Mouse (Mus musculus) hindbrain, embryonic 12.5 days (tissue): ENCODE results near the gene Pigt. TPM values are rescaled to one million over a fixed set of nuclear protein-coding genes. Genes with fewer than 3 reads are reported as not detected.

Source experiments
- ATAC-seq: fragments of 200-750 bp; cut with Nextera tagmentation; 2 replicates; pipeline ENCODE4 v1.8.0; 2017; ENCODE audit warnings: moderate TSS enrichment; ENCODE audit not compliant: low FRiP score
- H3K27ac ChIP-seq: fragments of 300-500 bp; sonication (generic); 2 replicates; pipeline ENCODE4 v1.5.1; 2016; ENCODE audit warnings: mild to moderate bottlenecking
- H3K27me3 ChIP-seq: fragments of 300-500 bp; sonication (generic); 2 replicates; pipeline ENCODE4 v1.6.1; 2016; ENCODE audit warnings: mild to moderate bottlenecking
- H3K36me3 ChIP-seq: fragments of 300-500 bp; sonication (generic); 2 replicates; pipeline ENCODE4 v1.6.1; 2016; ENCODE audit warnings: mild to moderate bottlenecking
- H3K4me1 ChIP-seq: fragments of 300-500 bp; sonication (generic); 2 replicates; pipeline ENCODE4 v1.6.1; 2016
- H3K4me2 ChIP-seq: fragments of 300-500 bp; sonication (generic); replicated peaks from 2 replicates; pipeline ENCODE4 v1.6.1; 2016; ENCODE audit warnings: mild to moderate bottlenecking
- H3K4me3 ChIP-seq: fragments of 300-500 bp; sonication (generic); 2 replicates; pipeline ENCODE4 v1.5.1; 2016; ENCODE audit warnings: mild to moderate bottlenecking
- H3K9ac ChIP-seq: fragments of 300-500 bp; sonication (generic); 2 replicates; pipeline ENCODE4 v1.6.1; 2016; ENCODE audit warnings: mild to moderate bottlenecking, moderate library complexity
- H3K9me3 ChIP-seq: fragments of 300-500 bp; sonication (generic); replicated peaks from 2 replicates; pipeline ENCODE4 v1.6.1; 2016; ENCODE audit warnings: mild to moderate bottlenecking
- WGBS: fragments of 180-500 bp; shearing (Covaris S2); methylation state at CpG from one replicate; pipeline ENCODE4 v1.1.7; 2016; 5-methylcytosine and 5-hydroxymethylcytosine counted together
- polyA plus RNA-seq: library from polyadenylated mRNA; unstranded; fragments of >200 nt; fragmentation: Nextera tagmentation; extraction: Ambion mirVana; gene quantifications from 2 replicates; pipeline ENCODE4 v1.2.1, GENCODE M21; 2016

Gene Pigt
- polyA plus RNA-seq, 1 experiment from 2014 or later: 48.9 TPM

DNA sequence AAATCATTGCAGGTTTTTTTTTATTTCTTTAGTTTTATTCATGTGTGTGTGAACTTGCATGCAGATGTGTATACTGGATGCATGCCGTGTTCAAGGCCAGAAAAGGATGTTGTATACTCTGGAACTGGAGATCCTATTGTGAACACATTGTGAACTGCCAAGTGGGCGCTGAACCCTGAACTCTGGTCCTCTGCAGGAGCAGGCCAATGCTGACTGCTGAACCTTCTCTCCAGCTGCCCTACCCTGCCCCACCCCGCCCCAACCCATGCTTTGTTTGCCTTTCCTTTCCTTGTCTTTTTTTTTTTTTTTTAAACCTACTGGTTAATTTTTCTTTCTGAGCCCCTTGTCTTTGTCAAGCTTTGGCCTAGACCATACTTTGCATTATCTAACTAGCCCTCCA is 17.6 kb downstream of the Pigt start:
- no peaks in the 10 kb centered on the region for H3K4me1 ChIP-seq
- no peak overlapping the region for H3K27ac ChIP-seq
- no peak overlapping the region for H3K9ac ChIP-seq
- no peaks in the 10 kb centered on the region for H3K36me3 ChIP-seq
- H3K4me3 ChIP-seq: no peak overlapping the region
- ATAC-seq: no peak
- no peak overlapping the region for H3K4me2 ChIP-seq
- H3K9me3 ChIP-seq: no peaks in the 10 kb centered on the region
- 68% methylated on average over 3 of the region's 3 CpGs for WGBS
- no peaks in the 10 kb centered on the region for H3K27me3 ChIP-seq

DNA sequence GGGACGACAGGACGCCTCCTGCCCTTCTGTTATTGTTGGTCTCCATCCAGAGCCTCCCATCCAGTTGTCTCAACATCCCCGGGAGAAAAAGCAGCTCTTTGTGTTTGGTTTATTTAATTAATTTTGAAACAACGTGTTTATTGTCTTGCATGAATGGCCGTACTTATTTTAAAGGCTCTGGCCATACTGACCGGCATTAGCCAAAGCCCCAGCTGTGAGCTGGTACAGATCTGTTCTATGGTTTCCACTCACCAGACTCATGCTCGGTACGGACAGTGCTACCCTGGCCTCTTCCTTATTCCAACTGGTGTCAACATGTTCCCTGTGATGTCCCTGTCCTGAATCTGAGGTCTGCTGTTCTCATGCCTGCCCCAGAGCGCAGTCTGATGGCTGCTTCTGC is 18.6 kb downstream of the Pigt start:
- Histone ChIP-seq H3K27ac (no peak overlapping the region), H3K9ac (no peak overlapping the region), H3K9me3 (no peaks in the 10 kb centered on the region), H3K36me3 (no peaks in the 10 kb centered on the region), H3K4me1 (no peaks in the 10 kb centered on the region), H3K4me3 (no peak overlapping the region), H3K27me3 (no peaks in the 10 kb centered on the region), H3K4me2 (no peak overlapping the region)
- WGBS: 80% methylated on average over 9 of the region's 9 CpGs
- no peak for ATAC-seq

DNA sequence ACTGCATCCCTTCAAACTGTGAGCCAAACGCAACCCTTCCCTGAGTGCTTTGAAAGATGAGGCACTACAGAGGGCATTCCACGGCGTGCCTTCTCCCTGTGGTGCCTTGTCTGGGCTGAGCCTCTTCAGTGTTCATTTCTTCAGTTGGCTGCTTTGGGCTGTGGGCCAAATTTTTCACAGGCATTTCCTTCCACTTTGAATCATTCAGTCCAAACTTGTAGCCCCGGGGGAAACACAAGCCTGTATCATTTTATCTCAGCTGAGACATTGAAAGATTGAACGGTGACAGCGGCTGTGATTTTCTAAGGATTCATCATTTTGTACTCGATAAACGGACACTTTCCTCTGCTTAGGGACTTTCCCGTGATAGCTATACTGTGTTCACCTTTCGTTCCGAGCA is 19.3 kb downstream of the Pigt start:
- Histone ChIP-seq H3K9ac (no peak overlapping the region), H3K27ac (no peak overlapping the region), H3K4me1 (0 out of 2 replicates have a peak, but pooled peaks cover 1% of the 10 kb centered on the region), H3K36me3 (no peaks in the 10 kb centered on the region), H3K4me2 (no peak overlapping the region), H3K4me3 (no peak overlapping the region), H3K9me3 (no peaks in the 10 kb centered on the region), H3K27me3 (no peaks in the 10 kb centered on the region)
- 85% methylated on average over 11 of the region's 11 CpGs for WGBS
- no peak for ATAC-seq

DNA sequence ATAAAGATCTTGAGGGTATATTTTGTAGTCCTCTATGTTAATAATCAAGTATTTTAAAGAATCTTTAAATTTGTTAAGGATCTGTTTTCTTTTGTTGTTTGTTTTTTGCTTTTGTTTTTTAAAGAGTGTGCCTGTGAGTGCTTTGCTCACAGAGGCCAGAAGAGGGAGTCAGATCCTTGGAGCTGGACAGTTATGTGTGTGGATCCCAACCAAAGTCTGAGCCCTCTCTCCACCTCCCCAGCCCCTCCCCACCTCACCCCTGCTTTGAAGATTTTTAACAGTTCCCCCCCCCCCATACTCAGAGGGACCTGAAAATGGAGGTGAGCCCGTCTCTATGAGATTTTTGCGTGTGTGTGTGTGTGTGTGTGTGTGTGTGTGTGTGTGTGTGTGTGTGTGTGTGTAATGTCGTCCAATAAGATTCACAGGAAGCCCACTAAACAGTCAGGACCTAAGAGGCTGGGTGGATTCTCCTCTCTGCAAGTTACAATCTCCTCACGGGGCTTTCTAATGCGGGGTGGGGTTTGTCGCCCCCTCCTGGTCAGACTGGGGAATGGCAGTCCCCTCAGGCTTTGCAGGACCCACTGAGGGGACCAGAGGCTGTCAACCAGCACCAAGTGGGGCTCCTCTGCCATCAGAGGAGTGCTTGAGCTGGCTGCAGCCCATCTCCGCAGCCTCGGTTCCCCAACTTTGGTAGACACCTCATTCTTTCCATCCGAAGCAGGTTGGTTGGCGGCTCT is 20.3 kb downstream of the Pigt start:
- H3K4me1 ChIP-seq: 0 out of 2 replicates have a peak, but pooled peaks cover 3% of the 10 kb centered on the region
- H3K27ac ChIP-seq: no peak overlapping the region
- H3K4me3 ChIP-seq: no peak overlapping the region
- H3K9me3 ChIP-seq: no peaks in the 10 kb centered on the region
- no peak overlapping the region for H3K9ac ChIP-seq
- H3K36me3 ChIP-seq: no peaks in the 10 kb centered on the region
- H3K4me2 ChIP-seq: no peak overlapping the region
- no peak for ATAC-seq
- H3K27me3 ChIP-seq: 0 out of 2 replicates have a peak, but pooled peaks cover 5% of the 10 kb centered on the region
- 33% methylated on average over 10 of the region's 10 CpGs for WGBS

DNA sequence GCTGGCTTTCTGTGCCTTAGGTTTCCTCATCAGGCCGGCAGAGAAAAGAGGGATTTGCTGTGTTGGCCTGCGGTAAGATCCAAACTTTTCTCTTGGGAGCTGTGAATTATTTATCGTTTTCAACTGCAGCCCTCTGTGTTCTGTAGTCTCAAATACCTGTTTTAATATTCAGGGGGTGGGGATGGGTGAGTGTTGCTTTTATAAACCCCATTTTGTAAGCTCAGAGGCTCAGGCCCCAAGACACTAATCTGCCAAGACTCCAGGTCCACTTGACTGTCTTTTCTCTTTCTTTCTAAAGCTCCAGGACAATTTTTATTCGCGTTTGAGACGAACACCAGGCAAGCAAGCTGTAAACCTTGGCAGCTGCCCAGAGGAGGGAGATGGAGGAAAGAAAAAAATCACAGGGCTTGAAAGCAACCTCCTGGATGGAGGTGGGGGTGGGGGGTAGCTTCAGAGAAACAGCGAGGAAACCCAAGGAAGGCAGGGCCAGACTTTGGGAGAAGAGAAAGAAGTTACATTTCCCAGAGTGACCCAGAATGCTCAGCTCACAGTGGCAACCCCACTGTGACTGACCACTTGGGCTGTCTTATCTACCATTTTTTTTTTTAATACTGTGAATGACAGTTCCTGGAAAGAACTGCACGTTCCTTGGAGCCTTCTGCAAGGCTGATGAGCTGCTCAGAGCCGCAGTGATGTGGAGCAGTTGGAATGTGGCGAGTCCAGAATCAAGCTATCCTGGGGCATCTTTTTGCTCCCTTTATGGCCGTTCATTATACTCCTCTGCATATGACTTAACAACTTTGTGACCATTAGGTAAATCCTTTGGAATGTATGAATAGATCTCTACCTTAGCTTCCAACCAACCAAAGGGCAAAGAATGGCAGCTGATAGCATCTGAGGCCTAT is 21.2 kb downstream of the Pigt start:
- Histone ChIP-seq H3K9me3 (no peaks in the 10 kb centered on the region), H3K27ac (no peak overlapping the region), H3K9ac (no peak overlapping the region), H3K27me3 (0 out of 2 replicates have a peak, but pooled peaks cover 5% of the 10 kb centered on the region), H3K36me3 (no peaks in the 10 kb centered on the region), H3K4me3 (no peak overlapping the region), H3K4me1 (0 out of 2 replicates have a peak, but pooled peaks cover 3% of the 10 kb centered on the region), H3K4me2 (no peak overlapping the region)
- WGBS: 62% methylated on average over 11 of the region's 11 CpGs
- ATAC-seq: no peak

DNA sequence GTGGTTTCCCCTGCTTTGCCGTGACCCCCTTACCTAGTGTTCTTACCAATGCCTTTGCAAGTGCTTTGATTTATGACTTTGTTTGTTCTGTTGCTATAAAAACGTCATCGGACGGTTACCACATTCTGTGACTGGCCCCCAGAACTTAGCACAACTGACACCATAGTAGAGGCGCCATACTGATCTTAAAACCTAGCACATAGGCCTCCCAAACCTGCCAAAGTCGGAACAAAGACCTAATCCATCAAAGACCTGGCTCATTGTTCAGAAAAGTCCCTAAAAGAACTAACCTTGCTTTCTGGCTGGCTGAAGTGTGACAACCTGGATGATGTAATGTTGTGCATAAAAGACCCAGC is 21.8 kb downstream of the Pigt start:
- Histone ChIP-seq H3K9me3 (no peaks in the 10 kb centered on the region), H3K4me2 (no peak overlapping the region), H3K36me3 (no peaks in the 10 kb centered on the region), H3K27ac (no peak overlapping the region), H3K9ac (no peak overlapping the region), H3K4me3 (no peak overlapping the region), H3K27me3 (0 out of 2 replicates have a peak, but pooled peaks cover 5% of the 10 kb centered on the region), H3K4me1 (0 out of 2 replicates have a peak, but pooled peaks cover 3% of the 10 kb centered on the region)
- 80% methylated on average over 6 of the region's 6 CpGs for WGBS
- ATAC-seq: no peak

DNA sequence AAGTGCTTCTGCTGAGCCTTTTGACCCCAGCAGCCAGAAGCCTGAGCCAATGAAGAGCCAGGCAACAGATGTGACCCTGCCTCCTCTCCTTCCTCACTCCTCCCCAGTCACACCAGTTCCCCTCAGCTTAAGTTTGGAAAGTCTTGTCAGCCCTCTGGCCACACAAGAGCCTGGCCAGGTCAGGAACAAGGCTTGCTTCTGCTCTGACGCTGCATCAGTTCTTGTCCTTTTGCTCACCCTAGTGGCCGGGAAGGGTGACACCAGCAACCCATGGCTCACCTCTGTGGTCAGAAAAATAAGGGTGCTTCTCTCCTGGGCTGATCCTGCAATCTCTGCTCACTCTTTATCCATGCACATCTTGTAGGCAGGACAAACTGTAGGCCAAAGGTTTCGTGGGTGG is 23.5 kb downstream of the Pigt start:
- no peak overlapping the region for H3K4me2 ChIP-seq
- ATAC-seq: no peak
- H3K27me3 ChIP-seq: 0 out of 2 replicates have a peak, but pooled peaks cover 5% of the 10 kb centered on the region
- H3K36me3 ChIP-seq: no peaks in the 10 kb centered on the region
- no peak overlapping the region for H3K27ac ChIP-seq
- 12% methylated on average over 3 of the region's 3 CpGs for WGBS
- H3K4me1 ChIP-seq: 0 out of 2 replicates have a peak, but pooled peaks cover 3% of the 10 kb centered on the region
- H3K9ac ChIP-seq: no peak overlapping the region
- H3K4me3 ChIP-seq: no peak overlapping the region
- no peaks in the 10 kb centered on the region for H3K9me3 ChIP-seq

DNA sequence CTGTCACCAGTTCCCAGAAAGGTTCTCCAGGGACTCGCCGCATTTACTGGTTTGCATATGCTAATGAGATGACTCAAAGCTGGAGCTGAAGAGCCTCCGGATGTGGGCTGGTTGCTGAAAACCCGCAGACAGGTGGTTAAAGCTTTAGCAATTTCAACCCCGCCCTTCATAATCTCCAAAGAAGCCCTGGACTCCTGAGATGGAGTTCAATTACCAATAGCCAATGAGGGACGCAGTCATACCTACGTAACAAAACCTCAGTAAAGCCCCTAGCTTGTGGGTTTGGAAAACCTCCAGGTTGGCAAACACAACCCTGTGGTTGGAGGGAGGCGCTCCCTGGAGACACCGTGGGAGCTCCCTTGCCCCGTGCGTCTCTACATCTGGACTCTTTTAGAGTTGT is 24.5 kb downstream of the Pigt start:
- 18% methylated on average over 11 of the region's 11 CpGs for WGBS
- Histone ChIP-seq H3K9me3 (peaks cover 7% of the 10 kb centered on the region; the same call in 1 of the 2 replicates), H3K4me1 (0 out of 2 replicates have a peak, but pooled peaks cover 3% of the 10 kb centered on the region), H3K9ac (no peak overlapping the region), H3K27ac (no peak overlapping the region), H3K4me3 (no peak overlapping the region), H3K36me3 (no peaks in the 10 kb centered on the region), H3K4me2 (no peak overlapping the region), H3K27me3 (0 out of 2 replicates have a peak, but pooled peaks cover 5% of the 10 kb centered on the region)
- ATAC-seq: no peak

DNA sequence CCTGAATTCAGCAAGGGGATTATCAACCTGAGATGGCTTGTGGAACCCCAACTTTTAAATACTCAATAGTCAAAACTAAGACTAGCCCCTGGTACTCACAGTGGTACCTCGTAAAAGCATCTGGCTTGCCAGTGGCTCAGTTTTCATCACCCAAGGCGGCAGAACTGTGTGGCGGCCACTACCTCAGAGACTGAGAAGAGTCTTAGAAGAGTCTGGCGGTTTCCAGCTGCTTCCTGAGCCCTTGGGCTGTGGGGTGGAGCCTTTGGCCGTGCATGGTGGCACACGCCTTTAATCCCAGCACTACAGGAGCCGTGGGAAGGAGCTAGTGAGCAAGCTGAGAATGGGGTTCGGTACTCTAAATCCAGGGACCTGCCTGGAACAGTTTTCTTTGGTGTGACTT is 25.0 kb downstream of the Pigt start:
- H3K4me2 ChIP-seq: no peak overlapping the region
- no peak for ATAC-seq

DNA sequence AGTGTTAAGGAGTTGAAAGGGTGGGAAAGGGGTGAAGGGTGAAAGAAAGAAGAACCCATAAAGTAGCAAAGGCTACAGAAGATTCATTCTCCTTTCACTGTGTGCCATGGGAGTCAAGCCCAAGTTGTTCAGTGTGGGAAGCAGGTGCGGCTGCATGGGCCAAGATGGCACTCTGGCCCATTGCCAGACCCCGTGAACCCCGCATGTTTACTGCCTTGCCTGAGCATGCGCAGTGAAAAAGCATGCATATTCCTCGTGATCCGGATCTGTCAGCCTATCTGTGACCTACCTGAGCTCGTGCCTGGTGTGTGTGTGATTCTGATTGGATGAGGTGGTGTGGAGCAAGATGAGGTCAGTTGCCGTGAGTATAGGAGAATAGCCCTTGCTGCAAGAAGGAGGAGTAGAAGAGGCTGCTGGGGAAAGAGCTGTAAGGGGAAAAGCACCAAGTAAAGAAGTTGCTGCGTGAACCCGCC is 26.0 kb downstream of the Pigt start:
- peaks cover 9% of the 10 kb centered on the region; the same call in 1 of the 2 replicates for H3K9me3 ChIP-seq
- no peaks in the 10 kb centered on the region for H3K36me3 ChIP-seq
- no peak overlapping the region for H3K4me2 ChIP-seq
- 0 out of 2 replicates have a peak, but pooled peaks cover 5% of the 10 kb centered on the region for H3K27me3 ChIP-seq
- no peak overlapping the region for H3K27ac ChIP-seq
- 85% methylated on average over 10 of the region's 10 CpGs for WGBS
- no peak overlapping the region for H3K9ac ChIP-seq
- no peak for ATAC-seq
- H3K4me3 ChIP-seq: no peak overlapping the region
- H3K4me1 ChIP-seq: 0 out of 2 replicates have a peak, but pooled peaks cover 3% of the 10 kb centered on the region

More for the DNA sequence above, 25.0 kb downstream of the Pigt start:
- H3K4me3 ChIP-seq: no peak overlapping the region
- 0 out of 2 replicates have a peak, but pooled peaks cover 3% of the 10 kb centered on the region for H3K4me1 ChIP-seq
- no peak overlapping the region for H3K9ac ChIP-seq
- H3K27ac ChIP-seq: no peak overlapping the region
- 0 out of 2 replicates have a peak, but pooled peaks cover 5% of the 10 kb centered on the region for H3K27me3 ChIP-seq
- H3K9me3 ChIP-seq: peaks cover 9% of the 10 kb centered on the region; the same call in 1 of the 2 replicates
- no peaks in the 10 kb centered on the region for H3K36me3 ChIP-seq
- 36% methylated on average over 8 of the region's 8 CpGs for WGBS

DNA sequence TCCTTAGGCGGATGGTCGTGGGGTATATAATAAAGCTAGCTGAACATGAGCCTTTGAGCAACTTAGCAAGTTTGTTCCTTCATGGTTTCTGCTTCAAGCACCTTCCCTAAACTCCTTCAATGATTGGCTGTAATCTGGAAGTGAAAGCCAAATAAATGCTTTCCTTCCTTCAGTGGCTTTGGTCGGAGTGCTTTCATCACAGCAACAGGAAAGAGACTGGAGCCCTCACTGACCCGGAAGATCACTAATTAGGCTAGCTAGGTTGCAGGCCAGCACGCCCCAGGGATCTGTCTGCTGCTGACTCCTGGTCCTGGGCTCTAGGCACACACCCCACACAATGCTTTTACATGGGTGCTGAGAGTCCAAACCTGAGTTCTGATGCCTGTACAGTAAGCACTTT is 31.2 kb downstream of the Pigt start:
- Histone ChIP-seq H3K4me1 (no peaks in the 10 kb centered on the region), H3K9me3 (peaks cover 9% of the 10 kb centered on the region; the same call in 1 of the 2 replicates), H3K9ac (no peak overlapping the region), H3K27ac (no peak overlapping the region), H3K27me3 (no peaks in the 10 kb centered on the region), H3K4me2 (no peak overlapping the region), H3K4me3 (no peak overlapping the region), H3K36me3 (no peaks in the 10 kb centered on the region)
- 68% methylated on average over 5 of the region's 5 CpGs for WGBS
- no peak for ATAC-seq

DNA sequence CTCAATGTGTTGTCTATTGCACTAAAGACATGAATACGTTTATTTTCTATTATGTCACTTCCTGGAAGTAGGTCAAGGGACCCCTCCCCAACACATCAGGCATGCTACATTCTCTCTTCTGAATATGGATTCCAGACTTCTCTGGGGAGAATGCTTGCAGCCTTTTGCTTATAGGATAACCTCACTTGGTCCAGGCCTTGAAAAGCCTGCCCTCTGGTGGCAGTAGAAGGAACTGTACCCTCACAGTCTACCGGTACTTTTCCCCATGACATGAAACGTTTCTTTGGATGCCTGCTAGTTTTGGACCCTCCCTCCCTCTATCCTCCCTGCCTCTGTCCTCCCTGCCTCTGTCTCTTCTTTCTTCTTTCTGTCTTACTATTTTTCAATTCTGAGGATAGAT is 33.8 kb downstream of the Pigt start:
- Histone ChIP-seq H3K4me1 (no peaks in the 10 kb centered on the region), H3K4me2 (no peak overlapping the region), H3K27me3 (no peaks in the 10 kb centered on the region), H3K36me3 (no peaks in the 10 kb centered on the region), H3K4me3 (no peak overlapping the region), H3K9me3 (peaks cover 9% of the 10 kb centered on the region; the same call in 1 of the 2 replicates), H3K9ac (no peak overlapping the region), H3K27ac (no peak overlapping the region)
- 6% methylated on average over 3 of the region's 3 CpGs for WGBS
- ATAC-seq: no peak
